Mouse (Mus musculus): ENCODE results near the gene Krt90.
"Not testable (repeated sequence)": the region's sequence is repeated elsewhere in the genome, so short reads cannot be mapped to it uniquely, and the experiment has no call there.

Gene Krt90

DNA sequence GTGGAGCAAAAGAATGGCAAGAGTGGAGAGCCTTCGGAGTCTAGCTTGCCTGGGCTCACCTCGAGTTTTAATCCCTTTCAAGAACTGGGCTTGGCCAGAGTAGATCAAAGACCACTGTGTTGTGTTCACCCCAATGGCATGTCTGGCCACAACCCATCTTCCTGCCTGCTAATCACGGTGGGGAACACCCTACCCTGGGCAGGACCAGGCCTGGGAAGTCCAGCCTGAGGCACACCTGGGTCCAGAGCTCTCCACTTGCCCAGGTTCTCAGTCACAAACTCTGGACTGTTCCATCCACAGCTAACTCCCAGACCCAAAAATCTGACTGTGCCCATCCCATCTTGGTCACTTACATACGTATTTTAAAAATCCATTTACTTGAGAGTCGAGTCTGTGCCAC, at the start of gene Krt90:
Krt90 (minus strand) TSS at position 101 of the 400 bp plus-strand sequence.
- no peak for DNase-seq

DNA sequence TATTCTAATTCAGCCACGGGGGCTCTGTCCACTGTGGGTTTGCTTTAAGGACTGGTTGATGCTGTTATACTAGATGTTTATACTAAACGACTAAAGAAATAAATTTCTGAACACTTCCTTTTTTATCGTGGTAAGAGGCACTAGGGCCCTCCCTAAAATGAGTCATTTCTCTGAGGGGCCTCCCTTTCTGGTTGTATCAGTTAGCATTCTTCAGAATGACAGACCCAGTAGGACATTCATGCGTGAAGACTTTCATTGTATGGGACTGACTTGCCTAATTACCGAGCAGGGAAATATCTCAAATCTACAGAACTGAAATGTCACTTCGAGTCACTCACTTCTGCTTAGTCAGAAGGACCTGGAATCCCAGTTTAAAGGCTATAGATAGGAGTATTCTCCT, 36.4 kb upstream of the Krt90 start:
- no peak for DNase-seq

DNA sequence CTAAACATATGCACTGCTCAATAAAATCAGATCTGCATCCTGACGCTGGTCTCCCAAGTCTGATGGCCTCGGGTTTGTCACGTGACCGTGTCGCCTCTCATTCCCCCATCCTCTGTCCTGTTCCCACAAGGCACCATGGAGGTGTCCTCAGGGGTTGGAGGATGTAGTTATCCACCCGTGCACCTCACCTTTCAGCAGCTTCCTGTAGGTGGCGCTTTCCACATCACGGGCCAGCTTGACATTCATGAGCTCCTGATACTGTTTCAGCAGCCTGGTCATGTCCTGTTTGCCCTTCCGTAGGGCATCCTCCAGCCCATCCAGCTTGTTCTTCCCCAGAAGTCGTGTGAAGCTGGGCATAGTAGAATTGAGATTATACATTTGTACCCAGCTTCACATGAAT, 25.5 kb upstream of the Krt90 start:
- DNase-seq: peak in 1 of 2 experiments; percentile 19

DNA sequence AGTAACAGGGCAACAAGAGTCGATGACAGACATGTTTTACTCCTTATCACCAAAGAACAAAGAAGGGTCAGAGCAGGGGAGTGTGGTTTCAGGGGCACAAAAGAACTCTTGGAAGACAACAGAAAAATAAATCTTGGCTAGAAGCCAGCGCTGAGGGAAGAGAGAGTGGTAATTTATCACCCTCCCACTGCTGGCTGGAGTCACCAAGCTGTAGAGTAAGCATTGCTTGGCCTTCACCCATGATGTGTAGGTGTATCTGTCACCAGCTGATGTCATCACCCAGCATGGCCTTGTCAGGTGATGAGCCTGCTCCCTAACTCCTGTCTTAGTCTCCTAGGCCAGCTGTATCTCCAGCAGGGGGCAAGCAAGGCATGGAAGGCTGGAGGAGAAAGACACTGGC, 21.7 kb upstream of the Krt90 start:
- no peak for DNase-seq

DNA sequence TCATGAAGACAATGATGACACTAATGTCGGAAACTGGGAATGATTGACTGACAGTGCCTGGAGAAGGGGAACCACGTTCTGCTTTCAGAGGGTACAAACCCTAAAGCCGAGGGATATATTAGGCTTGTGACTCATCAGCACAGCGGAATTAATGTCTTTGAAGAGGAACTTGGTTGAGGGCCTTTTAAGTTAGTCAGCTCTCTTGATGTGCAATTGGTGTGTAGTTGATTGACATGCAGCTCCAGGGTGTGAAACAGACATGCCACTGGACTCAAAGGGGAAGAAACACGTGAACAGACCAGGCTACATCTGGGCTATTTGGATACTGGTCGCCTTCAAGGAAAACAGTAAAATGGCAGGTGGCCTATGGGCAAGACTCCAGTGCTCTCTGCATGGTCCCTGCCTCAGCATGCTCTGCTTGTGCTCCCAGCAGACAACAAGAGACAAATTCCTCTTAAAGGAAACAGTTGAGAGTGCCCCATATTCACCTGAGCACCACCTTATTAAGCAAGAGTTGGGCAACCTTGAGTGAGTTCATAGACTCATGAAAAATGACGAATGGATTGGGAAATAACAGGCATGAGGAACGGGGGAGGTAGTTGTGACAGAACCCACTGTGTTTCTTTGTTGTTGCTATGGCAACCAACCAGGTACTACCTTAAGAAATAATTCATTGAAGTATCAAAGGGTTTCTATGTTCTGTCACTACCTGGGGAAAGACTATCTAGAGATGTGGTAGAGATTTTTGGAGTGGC, 20.6 kb upstream of the Krt90 start:
- DNase-seq: no peak

DNA sequence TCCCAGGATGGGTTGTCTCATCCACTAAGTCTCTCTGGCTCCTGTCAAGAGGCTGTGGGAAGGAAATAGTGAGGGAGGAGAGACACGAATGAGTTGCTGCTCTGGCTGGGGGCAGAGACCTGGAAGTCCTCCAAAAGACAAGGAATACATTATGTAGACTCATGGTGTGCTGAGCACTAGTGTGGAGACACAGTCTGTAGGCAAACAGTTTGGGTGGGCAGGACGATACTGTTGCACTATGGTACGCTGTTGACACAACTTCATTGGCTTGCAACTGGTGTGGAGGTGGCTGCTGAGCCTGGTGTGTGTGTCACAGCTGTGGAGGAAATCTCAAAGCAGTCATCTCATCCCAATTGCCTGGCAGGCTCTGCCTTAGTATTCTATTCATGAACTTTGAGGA, 19.0 kb upstream of the Krt90 start:
- DNase-seq: peak in 1 of 2 experiments; percentile 0

DNA sequence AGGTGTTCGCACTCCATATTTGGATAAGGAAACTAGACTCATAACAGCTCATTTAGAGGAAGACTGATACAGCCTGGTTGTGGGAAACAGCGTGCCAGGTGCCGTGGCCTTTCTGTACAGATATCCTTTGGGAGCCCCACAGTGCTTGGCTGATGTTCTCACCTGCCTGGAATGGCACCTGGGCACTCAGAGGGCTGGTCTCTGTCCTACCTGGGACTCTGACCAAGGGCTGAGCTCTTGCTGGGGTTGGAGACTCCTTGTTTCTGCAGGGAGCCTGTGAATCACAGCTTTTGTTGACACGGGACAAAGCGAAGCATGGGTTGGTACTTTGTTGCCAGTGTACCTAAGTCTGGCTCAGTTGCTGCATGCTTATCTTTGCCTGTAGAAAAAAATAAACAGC, 12.8 kb upstream of the Krt90 start:
- no peak for DNase-seq

DNA sequence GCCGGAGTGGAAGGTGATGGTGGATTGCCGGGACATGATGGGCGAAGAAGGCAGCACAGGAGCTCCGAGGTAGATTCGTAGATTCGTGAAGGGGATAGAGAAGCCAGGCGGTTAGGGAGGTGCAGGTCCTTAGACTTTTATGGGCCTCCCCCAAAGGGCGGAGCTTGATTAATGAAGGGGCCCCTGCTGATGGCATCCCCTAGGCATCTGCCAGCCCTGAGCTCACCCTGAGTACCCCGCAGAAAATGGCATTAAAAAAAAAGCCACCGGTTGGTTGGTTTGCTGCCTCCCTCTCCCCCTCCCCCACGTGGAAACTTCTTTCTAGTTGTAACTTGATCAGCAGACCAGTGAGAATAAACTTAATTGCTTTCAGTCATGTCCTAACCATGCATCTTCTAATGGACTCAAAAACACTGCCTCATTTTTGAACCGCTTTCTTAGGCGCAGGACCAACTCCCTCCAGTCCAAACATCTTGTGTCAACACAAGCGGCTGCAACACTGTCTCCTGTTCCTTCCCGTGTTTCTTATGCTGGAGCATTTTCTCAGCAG, 11.1 kb upstream of the Krt90 start, which contains the start of gene Krt75:
Krt75 (minus strand) TSS at position 109 of the 550 bp plus-strand sequence.
- DNase-seq: no peak

DNA sequence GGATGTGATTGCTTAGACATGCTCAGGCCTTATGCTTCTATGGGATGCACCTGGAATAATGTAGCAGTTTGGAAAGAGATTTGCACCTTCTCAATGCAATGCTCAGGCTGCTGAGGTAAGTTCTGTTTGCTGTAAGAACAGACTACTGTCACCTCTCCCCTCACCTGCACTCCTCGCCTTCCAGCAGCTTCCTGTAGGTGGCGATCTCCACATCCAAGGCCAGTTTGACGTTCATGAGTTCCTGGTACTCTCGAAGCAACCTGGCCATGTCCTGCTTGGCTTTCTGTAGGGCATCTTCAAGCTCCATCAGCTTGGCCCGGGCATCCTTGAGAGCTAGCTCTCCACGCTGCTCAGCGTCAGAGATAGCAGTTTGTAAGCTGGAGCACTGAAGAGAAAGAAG, 5.0 kb upstream of the Krt90 start:
- peak in 1 of 2 experiments; percentile 14 for DNase-seq

DNA sequence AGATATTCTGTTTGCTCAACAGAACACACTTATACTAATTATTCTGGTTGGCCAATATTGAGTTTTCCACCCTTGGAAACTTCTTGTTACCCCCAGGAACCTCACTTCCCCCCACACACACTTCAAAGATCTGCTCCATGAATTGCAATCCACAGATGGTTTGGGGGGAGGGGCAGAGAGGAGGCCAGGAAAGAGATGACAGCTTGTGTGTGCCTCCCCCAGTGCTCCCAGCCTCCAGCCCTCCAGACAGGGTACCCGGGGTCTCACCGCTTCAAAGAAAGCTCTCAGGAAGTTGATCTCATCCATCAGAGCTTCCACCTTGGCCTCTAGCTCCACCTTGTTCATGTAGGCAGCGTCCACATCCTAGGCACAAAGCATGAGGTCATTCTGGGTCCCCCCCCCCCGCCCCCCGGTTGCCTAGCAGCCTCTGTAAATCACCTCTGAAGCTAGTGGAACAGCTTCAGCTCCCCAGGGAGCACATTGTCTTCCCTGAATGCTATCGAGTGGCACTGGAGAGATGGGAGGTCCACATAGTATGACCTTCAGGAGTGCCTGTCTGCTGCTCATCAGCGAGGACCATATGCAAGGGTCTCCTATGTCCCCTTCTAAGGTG, 4.6 kb downstream of the Krt90 start:
- DNase-seq: no peak

DNA sequence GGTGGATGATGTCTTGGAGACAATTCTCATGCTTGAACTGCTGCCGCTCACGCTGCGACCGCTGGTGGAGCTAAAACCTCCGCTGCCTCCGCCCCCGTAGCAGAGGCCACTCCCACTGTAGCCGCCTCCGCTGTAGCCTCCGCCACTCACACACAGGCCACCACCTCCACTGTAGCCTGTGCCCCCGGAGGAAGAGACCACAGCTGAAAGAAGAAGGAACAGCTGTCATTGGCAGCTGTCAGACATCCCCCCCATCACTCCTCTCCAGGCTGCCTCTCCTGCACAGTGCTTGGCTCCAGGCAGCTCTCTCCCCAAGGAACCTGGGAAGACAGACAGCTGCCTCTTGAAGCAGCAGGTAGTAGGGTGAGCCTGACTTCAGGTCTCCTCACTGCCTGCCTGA, 9.6 kb downstream of the Krt90 start:
- peak in 1 of 2 experiments; percentile 20 for DNase-seq

DNA sequence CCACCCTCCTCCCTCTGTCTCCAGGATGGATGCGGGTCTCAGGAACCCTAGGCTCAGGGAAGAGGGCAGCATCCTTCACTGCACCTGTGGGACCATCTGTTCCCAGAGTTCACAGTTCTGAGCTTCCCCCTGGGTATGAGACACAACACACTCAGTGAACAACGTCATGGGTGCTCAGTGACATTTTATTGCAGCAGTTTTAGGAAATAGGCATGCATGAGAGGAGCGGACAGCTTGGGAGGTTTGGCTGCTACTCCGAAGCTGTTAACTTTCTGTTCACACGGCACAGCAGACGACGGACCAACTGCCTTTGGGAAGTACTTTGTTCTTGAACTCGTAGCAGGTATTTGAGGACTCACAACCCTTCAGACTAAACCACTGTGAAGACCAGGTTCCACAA, 10.6 kb downstream of the Krt90 start:
- DNase-seq: no peak

DNA sequence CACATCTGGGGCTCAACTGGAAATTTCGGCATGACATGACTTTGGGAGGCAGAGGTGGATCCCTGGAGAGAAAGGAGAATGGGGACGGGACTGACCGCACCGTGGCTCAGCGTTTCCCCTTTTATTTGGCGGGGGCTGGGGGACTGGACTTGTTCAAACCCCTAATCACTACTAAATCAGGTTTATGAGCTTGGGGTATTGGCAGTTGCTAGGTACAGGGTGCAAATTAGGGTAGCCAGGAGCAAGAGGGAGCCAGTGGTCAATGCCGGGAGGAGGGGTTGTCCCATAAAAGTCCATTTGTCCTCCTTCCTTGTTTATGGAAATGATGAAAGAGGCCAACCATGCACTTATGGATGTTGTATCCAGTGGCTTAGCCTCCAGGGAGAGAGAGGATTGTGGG, 12.2 kb downstream of the Krt90 start, which contains the start of gene Krt82:
Krt82 (minus strand) TSS at position 101 of the 400 bp plus-strand sequence.
- DNase-seq: no peak

DNA sequence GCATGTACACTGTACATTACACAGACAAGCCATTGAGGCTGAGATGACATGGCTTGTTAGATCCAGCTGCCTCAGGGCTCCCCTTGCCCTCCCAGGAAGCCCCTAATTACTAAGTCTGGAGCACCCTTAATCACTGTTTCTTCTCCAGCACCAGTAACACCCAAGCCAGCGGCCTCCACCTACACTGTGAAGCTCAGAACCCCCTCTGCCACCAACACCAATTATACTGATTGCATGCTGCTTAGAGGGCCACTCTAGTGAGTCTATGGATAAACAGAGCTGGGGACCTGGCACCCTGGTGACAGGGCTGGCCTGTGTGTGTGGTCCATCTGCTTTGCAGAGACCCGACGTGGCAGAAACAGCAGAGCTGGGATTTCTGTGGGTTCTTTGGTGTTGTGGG, 18.3 kb downstream of the Krt90 start:
- no peak for DNase-seq

DNA sequence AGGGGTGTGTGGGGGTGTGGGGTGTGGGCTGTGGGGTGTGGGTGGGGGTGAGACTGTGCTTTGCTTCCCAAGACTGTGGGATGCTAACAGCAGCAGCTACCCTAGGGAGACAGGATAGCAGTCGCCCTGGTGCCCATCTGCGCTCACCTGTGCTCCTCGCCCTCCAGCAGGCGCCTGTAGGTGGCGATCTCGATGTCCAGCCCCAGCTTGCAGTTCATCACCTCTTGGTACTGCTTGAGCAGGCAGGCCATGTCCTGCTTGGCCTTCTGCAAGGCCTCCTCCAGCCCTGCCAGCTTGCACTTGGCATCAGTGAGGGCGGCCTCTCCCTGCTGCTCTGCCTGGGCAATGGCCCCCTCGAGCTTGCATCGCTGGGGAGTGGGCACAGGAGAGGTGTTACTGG, 20.2 kb downstream of the Krt90 start:
- no peak for DNase-seq

DNA sequence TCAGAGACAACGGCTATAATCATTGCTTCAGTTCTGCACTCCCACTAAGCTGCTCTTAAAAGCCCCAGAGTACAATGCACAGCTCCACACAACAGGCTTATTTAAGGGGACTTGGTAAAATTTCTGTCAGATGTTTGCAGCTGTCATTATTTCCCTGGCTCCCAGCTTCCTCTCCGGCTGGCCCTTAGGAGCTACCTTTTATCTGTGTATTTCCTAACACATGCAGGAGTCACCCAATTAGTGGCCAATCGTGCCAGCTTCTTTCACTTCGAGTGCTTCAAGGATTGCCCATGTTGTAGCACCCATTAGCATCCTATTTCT, 24.2 kb downstream of the Krt90 start:
- no peak for DNase-seq

DNA sequence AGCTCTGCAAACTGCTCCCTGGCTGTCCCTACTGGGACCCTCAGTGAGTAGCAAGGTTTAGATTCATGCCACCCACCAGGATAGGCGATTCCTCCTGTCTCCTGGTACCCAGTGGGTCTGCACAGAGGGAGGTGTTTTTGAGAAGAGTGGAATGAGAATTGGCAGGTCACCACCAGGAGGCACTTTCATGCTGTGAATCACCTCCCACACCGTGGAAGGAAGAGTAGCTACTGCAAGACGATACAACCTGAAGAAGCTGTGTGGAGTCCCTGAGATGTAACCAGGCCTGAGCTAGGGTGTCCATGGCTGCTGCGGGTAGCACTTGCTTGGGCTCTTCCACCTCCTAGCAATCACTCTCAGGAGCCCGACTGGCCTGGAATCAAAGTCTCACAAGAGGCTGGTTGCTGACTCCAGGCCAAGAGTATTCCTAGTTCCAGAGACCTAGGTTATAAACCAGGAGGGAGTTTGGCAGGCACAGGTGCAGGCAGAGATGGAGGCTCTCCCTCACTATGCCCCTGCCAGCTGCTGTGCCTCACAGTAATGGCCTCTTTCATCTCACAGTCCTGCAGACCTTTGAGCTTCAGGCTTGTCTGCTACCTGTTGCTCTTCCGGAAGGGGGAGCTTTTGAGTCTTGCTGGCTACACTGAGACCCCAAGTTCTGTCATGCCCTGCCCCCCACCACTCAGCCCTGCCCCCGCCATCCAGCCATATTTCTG, 24.7 kb downstream of the Krt90 start:
- DNase-seq: no peak

DNA sequence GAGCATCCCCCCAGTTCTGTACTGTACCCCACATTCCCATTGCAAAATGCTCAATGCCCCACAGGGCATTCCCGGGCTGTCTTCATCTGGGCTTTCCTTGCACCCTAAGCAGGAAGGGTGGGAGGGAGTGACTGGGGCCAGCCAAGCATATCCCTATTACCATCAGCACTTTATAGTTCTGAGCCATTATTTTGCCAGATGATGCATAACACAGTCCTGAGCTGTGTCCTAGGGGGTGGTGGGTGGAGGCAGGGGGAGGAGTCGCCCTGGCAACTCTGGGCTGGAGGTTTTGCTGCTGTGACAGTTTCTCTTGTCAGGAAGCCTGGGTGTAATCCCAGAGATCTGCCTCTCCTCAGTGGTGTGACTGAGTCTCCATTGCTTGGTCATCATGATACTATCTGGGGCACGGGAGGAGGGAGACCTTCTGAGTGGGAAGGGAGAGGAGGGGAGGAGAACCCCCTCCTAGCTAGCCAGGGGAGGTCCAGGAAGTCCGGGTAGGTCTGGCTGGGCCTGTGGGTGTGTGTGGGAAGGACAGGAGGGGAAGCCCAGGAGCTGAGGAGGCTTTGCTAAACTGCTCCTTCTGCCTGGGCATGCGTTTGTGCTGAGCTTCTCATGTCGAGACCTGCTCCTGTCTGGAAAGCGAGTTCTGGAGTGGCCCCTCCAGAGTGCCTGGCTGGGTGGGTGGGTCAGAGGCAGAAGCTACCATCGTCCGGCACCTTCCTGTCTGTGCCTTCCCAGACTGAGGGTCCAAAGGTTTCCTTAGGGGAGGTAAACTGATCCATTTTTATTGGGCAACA, 26.5 kb downstream of the Krt90 start:
- DNase-seq: no peak

DNA sequence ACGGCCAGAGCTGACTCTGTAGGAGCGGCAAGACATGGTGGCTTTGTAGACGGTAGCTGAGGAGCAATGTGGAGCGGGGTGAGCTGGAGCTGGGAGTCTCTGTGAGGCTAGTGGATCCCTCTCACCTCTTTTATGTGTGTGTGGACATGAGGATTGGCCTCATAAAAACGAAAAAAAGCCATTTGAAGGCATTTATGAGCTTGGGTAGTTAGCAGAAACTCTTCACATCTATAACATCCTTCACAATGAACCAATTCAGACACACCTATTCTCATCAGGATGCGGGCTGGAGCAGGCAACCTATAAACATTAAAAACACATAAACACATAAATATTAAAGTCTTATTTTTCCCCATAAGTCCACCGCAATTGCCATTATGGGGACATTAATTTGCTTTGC, 30.0 kb downstream of the Krt90 start, which contains the start of gene Krt84:
Krt84 (minus strand) TSS at position 101 of the 400 bp plus-strand sequence.
- DNase-seq: no peak

DNA sequence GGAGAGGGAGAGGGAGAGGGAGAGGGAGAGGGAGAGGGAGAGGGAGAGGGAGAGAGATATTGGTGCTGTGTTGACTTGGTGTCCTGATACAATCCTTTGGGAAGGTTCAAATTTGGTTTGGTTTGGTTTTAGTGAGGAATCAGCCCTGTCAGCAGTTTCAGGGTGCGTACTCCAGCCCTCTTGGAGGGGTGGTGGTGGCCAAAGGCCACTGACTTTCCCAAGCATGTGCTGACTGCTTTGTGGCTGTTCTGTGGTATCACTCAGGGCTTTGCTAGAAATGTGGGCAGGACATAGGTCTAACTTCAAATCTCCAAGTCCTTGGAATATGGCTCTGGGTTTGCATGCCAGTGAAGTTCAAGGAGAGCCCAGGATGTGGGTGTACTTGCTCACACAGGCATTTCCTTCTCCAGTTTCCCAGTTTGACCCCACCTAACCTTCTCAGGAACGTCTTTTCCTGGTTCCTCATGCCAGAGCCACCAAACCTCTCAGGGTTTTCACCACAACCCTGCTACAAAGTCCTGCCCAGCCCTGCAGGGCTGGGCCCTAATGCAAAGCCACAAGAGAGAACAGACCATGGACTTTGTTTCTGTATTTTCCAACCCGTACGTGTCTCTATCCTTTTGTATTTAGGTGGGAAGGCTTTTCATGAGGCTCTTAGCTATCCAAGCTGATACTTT, 40.1 kb downstream of the Krt90 start:
- peak; percentile 32 to 70 for DNase-seq

DNA sequence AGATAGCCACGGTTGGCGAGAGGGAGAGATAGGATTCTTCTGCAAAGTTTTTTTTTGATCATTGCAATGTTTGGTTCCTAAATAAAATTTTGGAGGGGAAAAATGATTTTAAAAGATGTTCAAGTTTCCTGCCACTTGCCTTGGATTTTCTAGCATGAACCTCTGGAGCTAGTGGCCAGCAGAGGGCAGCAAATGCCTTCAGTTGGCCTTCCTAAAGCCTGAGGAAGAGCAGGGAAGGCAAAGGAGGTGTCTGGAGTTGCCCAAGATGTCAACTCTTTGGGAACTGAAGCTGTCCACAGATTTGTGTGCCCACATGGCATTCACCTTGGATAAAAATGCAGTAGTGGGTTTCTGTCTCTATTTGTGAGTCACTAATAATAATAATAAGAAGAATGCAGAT, 43.0 kb downstream of the Krt90 start:
- peak; percentile 82 to 90 for DNase-seq

DNA sequence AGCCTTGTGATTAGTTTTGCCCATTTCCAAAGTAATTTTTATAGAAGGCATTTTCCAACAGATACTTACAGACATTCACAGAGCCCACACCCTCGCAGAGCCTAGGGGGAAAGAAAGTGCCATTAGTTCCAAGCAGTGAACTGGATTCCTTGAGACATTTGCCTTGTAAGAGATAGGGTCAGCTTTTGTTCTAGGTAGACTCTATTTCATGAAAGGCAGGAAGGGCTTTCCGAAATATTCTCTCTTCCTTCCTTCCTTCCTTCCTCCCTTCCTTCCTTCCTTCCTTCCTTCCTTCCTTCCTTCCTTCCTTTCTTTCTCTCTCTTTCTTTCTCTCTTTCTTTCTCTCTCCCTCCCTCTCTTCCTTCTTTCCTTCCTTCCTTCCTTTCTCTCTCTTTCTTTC, 45.6 kb downstream of the Krt90 start, which contains the start of gene Gm49425:
Gm49425 (minus strand) TSS at position 101 of the 400 bp plus-strand sequence.
- not testable (repeated sequence) for DNase-seq

All from kidney, postnatal 25 days (tissue).